ENCODE assay signal across 18 mouse cellular contexts in the genomic region with DNA sequence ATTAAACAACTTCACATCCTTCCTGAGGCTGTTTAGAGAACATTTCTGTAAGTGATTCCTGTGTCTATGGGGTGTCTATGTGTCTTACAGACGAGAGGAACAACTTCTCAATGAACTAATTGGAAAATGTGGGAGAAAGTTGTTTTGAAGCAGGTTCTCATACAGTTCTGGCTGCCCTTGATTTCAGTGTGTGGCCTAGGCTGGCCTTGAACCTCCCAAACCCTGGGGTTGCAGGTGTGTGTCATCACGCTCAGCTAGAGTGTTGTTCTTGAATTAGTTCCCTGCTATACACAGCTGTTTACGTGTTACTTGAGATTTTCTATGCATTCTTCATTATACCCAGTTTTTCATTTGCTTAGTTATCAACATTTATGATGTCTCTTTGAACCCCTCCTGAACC.
"Had no signal": no experiment of that assay in that cellular context is flagged by ENCODE, and none has a peak within 500 bp of the region (broad histone marks: within the 10 kb centered on the region; RNA-seq: fewer than 3 reads in every experiment).

No protein-coding gene starts in this region.

- ATAC-seq: inflammation-experienced regulatory T-cells, adult 6 months had no signal

- H3K27me3 ChIP-seq: stomach, embryonic 15.5 days had no signal

- H3K9me3 ChIP-seq: stomach, embryonic 15.5 days had no signal

- H3K4me3 ChIP-seq: left cerebral cortex, adult 2 months; stomach, embryonic 15.5 days had no signal

- H3K4me2 ChIP-seq: midbrain, embryonic 11.5 days; stomach, embryonic 15.5 days had no signal

- H3K9ac ChIP-seq: liver, embryonic 14.5 days; stomach, embryonic 15.5 days had no signal

- H3K27ac ChIP-seq: left cerebral cortex, adult 2 months; liver, embryonic 14.5 days; stomach, embryonic 15.5 days had no signal

- DNase-seq: kidney, adult 18-20 months; kidney, adult 9 months; kidney, postnatal 14 days; kidney, postnatal 4 days; layer of hippocampus, postnatal 36 days; left cerebral cortex, postnatal 4 days; lung, adult 2 months; lung, postnatal 14 days; midbrain, embryonic 14.5 days; retina, postnatal 1 day; right cerebral cortex, postnatal 25 days; spleen, adult 18-20 months; thymus, postnatal 25 days had no signal
